Mouse (Mus musculus) hindbrain, embryonic 13.5 days (tissue): ENCODE measurements at regions not wholly inside any gene's neighbourhood (a gene's known extent, or its start where the extent isn't known, plus 50 kb on each side); places are given as distances from the start of the nearest gene placed in this dataset.

Experiments
- ATAC-seq: fragments of 200-750 bp; cut with Nextera tagmentation; 2 replicates; pipeline ENCODE4 v1.8.0; 2017; ENCODE audit warnings: moderate TSS enrichment; ENCODE audit not compliant: low FRiP score
- H3K27ac ChIP-seq: fragments of 300-500 bp; sonication (generic); 2 replicates; pipeline ENCODE4 v1.5.1; 2015; ENCODE audit warnings: inconsistent platforms, mild to moderate bottlenecking, moderate library complexity
- H3K27me3 ChIP-seq: fragments of 300-500 bp; sonication (generic); 2 replicates; pipeline ENCODE4 v1.6.1; 2015; ENCODE audit warnings: mild to moderate bottlenecking, inconsistent platforms
- H3K36me3 ChIP-seq: fragments of 300-500 bp; sonication (generic); 2 replicates; pipeline ENCODE4 v1.6.1; 2015; ENCODE audit warnings: mild to moderate bottlenecking, inconsistent platforms
- H3K4me1 ChIP-seq: fragments of 300-500 bp; sonication (generic); replicated peaks from 2 replicates; pipeline ENCODE4 v1.6.1; 2015; ENCODE audit warnings: inconsistent platforms
- H3K4me2 ChIP-seq: fragments of 300-500 bp; sonication (generic); 2 replicates; pipeline ENCODE4 v1.6.1; 2015; ENCODE audit warnings: inconsistent platforms, mild to moderate bottlenecking, moderate library complexity
- H3K4me3 ChIP-seq: fragments of 300-500 bp; sonication (generic); 2 replicates; pipeline ENCODE4 v1.5.1; 2015; ENCODE audit warnings: mild to moderate bottlenecking, inconsistent platforms
- H3K9ac ChIP-seq: fragments of 300-500 bp; sonication (generic); 2 replicates; pipeline ENCODE4 v1.6.1; 2015; ENCODE audit warnings: mild to moderate bottlenecking, inconsistent platforms
- H3K9me3 ChIP-seq: fragments of 300-500 bp; sonication (generic); 2 replicates; pipeline ENCODE4 v1.6.1; 2016; ENCODE audit warnings: inconsistent platforms
- WGBS: fragments of 180-500 bp; shearing (Covaris S2); methylation state at CpG from one replicate; pipeline ENCODE4 v1.1.7; 2015; 5-methylcytosine and 5-hydroxymethylcytosine counted together

- WGBS, result 77% methylated on average over 4 of the region's 4 CpGs
- Histone ChIP-seq H3K9ac (no peak overlapping the region), H3K4me1 (peaks cover 5% of the 10 kb centered on the region; the same call in 1 of the 2 replicates), H3K27me3 (no peaks in the 10 kb centered on the region), H3K27ac (no peak overlapping the region), H3K9me3 (no peaks in the 10 kb centered on the region), H3K4me3 (no peak overlapping the region), H3K4me2 (no peak overlapping the region), H3K36me3 (no peaks in the 10 kb centered on the region)
- no peak for ATAC-seq
These were observed 147.9 kb upstream of the Camk1g start for GRCm38 (mm10) chr1:193517968-193518367.

GRCm38 (mm10) chr1:193517293-193517692 is 147.2 kb upstream of the Camk1g start:
- Histone ChIP-seq H3K4me1 (peaks cover 5% of the 10 kb centered on the region; the same call in 1 of the 2 replicates), H3K4me3 (no peak overlapping the region), H3K36me3 (no peaks in the 10 kb centered on the region), H3K27ac (no peak overlapping the region), H3K9ac (no peak overlapping the region), H3K4me2 (no peak overlapping the region), H3K9me3 (no peaks in the 10 kb centered on the region), H3K27me3 (no peaks in the 10 kb centered on the region)
- 65% methylated on average over 2 of the region's 2 CpGs for WGBS
- no peak for ATAC-seq

GRCm38 (mm10) chr1:193516395-193516794 is 146.3 kb upstream of the Camk1g start:
- no peak for ATAC-seq
- H3K4me1 ChIP-seq, result peaks cover 5% of the 10 kb centered on the region; the same call in 1 of the 2 replicates
- no peak overlapping the region for H3K4me3 ChIP-seq
- no peak overlapping the region for H3K27ac ChIP-seq
- WGBS, result 67% methylated on average over 3 of the region's 3 CpGs
- H3K4me2 ChIP-seq, result no peak overlapping the region
- no peaks in the 10 kb centered on the region for H3K9me3 ChIP-seq
- no peak overlapping the region for H3K9ac ChIP-seq
- H3K36me3 ChIP-seq, result no peaks in the 10 kb centered on the region
- 0 out of 2 replicates have a peak, but pooled peaks cover 2% of the 10 kb centered on the region for H3K27me3 ChIP-seq

- H3K9ac ChIP-seq, result no peak overlapping the region
- 48% methylated on average over 9 of the region's 9 CpGs for WGBS
- H3K4me1 ChIP-seq, result peaks cover 5% of the 10 kb centered on the region; the same call in 1 of the 2 replicates
- ATAC-seq, result peak; percentile 47; the same call in 1 of the 2 replicates
- H3K4me2 ChIP-seq, result no peak overlapping the region
- no peak overlapping the region for H3K4me3 ChIP-seq
- H3K27ac ChIP-seq, result no peak overlapping the region
- no peaks in the 10 kb centered on the region for H3K36me3 ChIP-seq
- H3K27me3 ChIP-seq, result 0 out of 2 replicates have a peak, but pooled peaks cover 7% of the 10 kb centered on the region
- no peaks in the 10 kb centered on the region for H3K9me3 ChIP-seq
These were observed 144.0 kb upstream of the Camk1g start for GRCm38 (mm10) chr1:193513929-193514710.

GRCm38 (mm10) chr1:193510066-193510793 is 140.1 kb upstream of the Camk1g start:
- H3K27me3 ChIP-seq, result 0 out of 2 replicates have a peak, but pooled peaks cover 7% of the 10 kb centered on the region
- no peak overlapping the region for H3K4me2 ChIP-seq
- ATAC-seq, result no peak
- H3K36me3 ChIP-seq, result no peaks in the 10 kb centered on the region
- no peak overlapping the region for H3K9ac ChIP-seq
- H3K4me3 ChIP-seq, result no peak overlapping the region
- H3K27ac ChIP-seq, result no peak overlapping the region
- H3K9me3 ChIP-seq, result no peaks in the 10 kb centered on the region
- peaks cover 8% of the 10 kb centered on the region; the same call in 1 of the 2 replicates for H3K4me1 ChIP-seq
- WGBS, result 40% methylated on average over 8 of the region's 8 CpGs

- H3K4me1 ChIP-seq, result peaks cover 14% of the 10 kb centered on the region
- H3K4me3 ChIP-seq, result no peak overlapping the region
- H3K4me2 ChIP-seq, result no peak overlapping the region
- 0 out of 2 replicates have a peak, but pooled peaks cover 7% of the 10 kb centered on the region for H3K27me3 ChIP-seq
- no peaks in the 10 kb centered on the region for H3K36me3 ChIP-seq
- no peak overlapping the region for H3K27ac ChIP-seq
- H3K9me3 ChIP-seq, result no peaks in the 10 kb centered on the region
- H3K9ac ChIP-seq, result no peak overlapping the region
- ATAC-seq, result no peak
These were observed 138.2 kb upstream of the Camk1g start for GRCm38 (mm10) chr1:193508271-193508670.

- WGBS, result 80% methylated on average over 3 of the region's 3 CpGs
- no peak for ATAC-seq
- H3K27me3 ChIP-seq, result 0 out of 2 replicates have a peak, but pooled peaks cover 7% of the 10 kb centered on the region
These were observed 136.9 kb upstream of the Camk1g start for GRCm38 (mm10) chr1:193506991-193507390.

GRCm38 (mm10) chr1:193505381-193505780 is 135.3 kb upstream of the Camk1g start:
- Histone ChIP-seq H3K4me3 (no peak overlapping the region), H3K9ac (no peak overlapping the region), H3K36me3 (no peaks in the 10 kb centered on the region), H3K27ac (no peak overlapping the region), H3K27me3 (0 out of 2 replicates have a peak, but pooled peaks cover 2% of the 10 kb centered on the region), H3K4me1 (peaks cover 14% of the 10 kb centered on the region), H3K4me2 (no peak overlapping the region), H3K9me3 (no peaks in the 10 kb centered on the region)
- no peak for ATAC-seq
- WGBS, result 40% methylated on average over 3 of the region's 3 CpGs

More at GRCm38 (mm10) chr1:193506991-193507390, 136.9 kb upstream of the Camk1g start:
- H3K9me3 ChIP-seq, result no peaks in the 10 kb centered on the region
- H3K27ac ChIP-seq, result no peak overlapping the region
- H3K4me2 ChIP-seq, result no peak overlapping the region
- H3K4me1 ChIP-seq, result peaks cover 14% of the 10 kb centered on the region
- H3K9ac ChIP-seq, result no peak overlapping the region
- no peaks in the 10 kb centered on the region for H3K36me3 ChIP-seq
- no peak overlapping the region for H3K4me3 ChIP-seq

- Histone ChIP-seq H3K4me2 (no peak overlapping the region), H3K9me3 (no peaks in the 10 kb centered on the region), H3K36me3 (no peaks in the 10 kb centered on the region), H3K4me3 (no peak overlapping the region), H3K27ac (no peak overlapping the region), H3K4me1 (peaks cover 14% of the 10 kb centered on the region), H3K27me3 (no peaks in the 10 kb centered on the region), H3K9ac (no peak overlapping the region)
- ATAC-seq, result no peak
- WGBS, result 48% methylated on average over 3 of the region's 3 CpGs
These were observed 134.5 kb upstream of the Camk1g start for GRCm38 (mm10) chr1:193504611-193505010.

- H3K4me3 ChIP-seq, result no peak overlapping the region
- peak; percentile 63 for ATAC-seq
- H3K27me3 ChIP-seq, result no peaks in the 10 kb centered on the region
- H3K4me1 ChIP-seq, result peaks cover 14% of the 10 kb centered on the region
- H3K9ac ChIP-seq, result no peak overlapping the region
- no peak overlapping the region for H3K4me2 ChIP-seq
- H3K27ac ChIP-seq, result no peak overlapping the region
- H3K9me3 ChIP-seq, result no peaks in the 10 kb centered on the region
- no peaks in the 10 kb centered on the region for H3K36me3 ChIP-seq
- 35% methylated on average over 3 of the region's 3 CpGs for WGBS
These were observed 133.7 kb upstream of the Camk1g start for GRCm38 (mm10) chr1:193503624-193504325.

- peaks cover 8% of the 10 kb centered on the region for H3K4me1 ChIP-seq
- 25% methylated on average over 9 of the region's 9 CpGs for whole genome bisulfite sequencing
- no peaks in the 10 kb centered on the region for H3K27me3 ChIP-seq
- no peak overlapping the region for H3K4me2 ChIP-seq
- no peak overlapping the region for H3K4me3 ChIP-seq
- no peak overlapping the region for H3K27ac ChIP-seq
- ATAC-seq, result 0 out of 2 replicates have a peak, but pooled peaks have one; percentile 32
- H3K9ac ChIP-seq, result no peak overlapping the region
- no peaks in the 10 kb centered on the region for H3K36me3 ChIP-seq
- H3K9me3 ChIP-seq, result no peaks in the 10 kb centered on the region
These were observed 126.4 kb upstream of the Camk1g start for GRCm38 (mm10) chr1:193496265-193497183.
